Mouse (Mus musculus): ENCODE results near the gene Slc28a3. TPM values are rescaled to one million over a fixed set of nuclear protein-coding genes. Genes with fewer than 3 reads are reported as not detected.

Gene Slc28a3
- polyA plus RNA-seq (2016; fragmentation: Nextera tagmentation; extraction: Ambion mirVana), result not detected in 2 replicates

DNA sequence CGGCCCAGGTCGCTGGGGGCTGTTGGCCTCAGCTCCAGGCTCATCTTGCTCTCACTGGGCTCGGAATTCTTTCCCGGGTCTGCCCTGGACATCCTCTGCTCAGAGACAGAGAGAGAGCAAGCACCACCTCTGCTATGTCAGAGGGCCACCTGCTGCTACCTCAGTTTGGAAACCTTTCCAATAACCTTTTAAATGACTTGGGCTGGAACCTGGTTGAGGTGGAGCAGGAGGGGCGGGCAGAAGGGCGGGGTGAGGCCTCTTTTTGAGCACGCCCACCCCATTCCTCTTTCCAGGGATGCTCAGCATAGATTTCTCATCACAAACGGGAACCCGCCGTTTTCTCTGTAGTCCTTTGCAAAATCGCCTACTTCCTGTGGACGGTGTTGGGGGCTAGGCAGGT, at the start of gene Slc28a3:
Slc28a3 (minus strand) TSS at position 162 of the 400 bp plus-strand sequence.
- H3K4me3 ChIP-seq, result no peak within 1 kb of the TSS
- peaks cover 12% of the 10 kb centered on the region; the same call in 1 of the 2 replicates for H3K27me3 ChIP-seq (replicated peaks)
- H3K4me1 ChIP-seq, result no peaks in the 10 kb centered on the region
- H3K36me3 ChIP-seq, result no peaks in the 10 kb centered on the region
- no peak for ATAC-seq (ENCODE audit: low FRiP score, low read depth)
- H3K9ac ChIP-seq, result no peak within 1 kb of the TSS
- no peaks in the 10 kb centered on the region for H3K9me3 ChIP-seq
- H3K4me2 ChIP-seq (replicated peaks), result no peak within 1 kb of the TSS
- WGBS, result 10% methylated on average over 12 of the region's 12 CpGs
- no peak within 1 kb of the TSS for H3K27ac ChIP-seq

- 22% methylated on average over 9 of the region's 9 CpGs for WGBS
- H3K4me1 ChIP-seq, result peaks cover 5% of the 10 kb centered on the region; the same call in 1 of the 2 replicates
- no peak overlapping the region for H3K9ac ChIP-seq
- no peak overlapping the region for H3K4me3 ChIP-seq
- no peaks in the 10 kb centered on the region for H3K27me3 ChIP-seq (replicated peaks)
- H3K4me2 ChIP-seq (replicated peaks), result no peak overlapping the region
- no peak for ATAC-seq (ENCODE audit: low FRiP score, low read depth)
- H3K9me3 ChIP-seq, result no peaks in the 10 kb centered on the region
- no peak overlapping the region for H3K27ac ChIP-seq
- no peaks in the 10 kb centered on the region for H3K36me3 ChIP-seq
These were observed 47.3 kb upstream of the Slc28a3 start for GRCm38 (mm10) chr13:58657987-58658386.

- Histone ChIP-seq H3K27me3 (replicated peaks) (no peaks in the 10 kb centered on the region), H3K4me3 (no peak overlapping the region)
- 55% methylated on average over 3 of the region's 3 CpGs for WGBS
These were observed 46.2 kb upstream of the Slc28a3 start for GRCm38 (mm10) chr13:58656885-58657284.

DNA sequence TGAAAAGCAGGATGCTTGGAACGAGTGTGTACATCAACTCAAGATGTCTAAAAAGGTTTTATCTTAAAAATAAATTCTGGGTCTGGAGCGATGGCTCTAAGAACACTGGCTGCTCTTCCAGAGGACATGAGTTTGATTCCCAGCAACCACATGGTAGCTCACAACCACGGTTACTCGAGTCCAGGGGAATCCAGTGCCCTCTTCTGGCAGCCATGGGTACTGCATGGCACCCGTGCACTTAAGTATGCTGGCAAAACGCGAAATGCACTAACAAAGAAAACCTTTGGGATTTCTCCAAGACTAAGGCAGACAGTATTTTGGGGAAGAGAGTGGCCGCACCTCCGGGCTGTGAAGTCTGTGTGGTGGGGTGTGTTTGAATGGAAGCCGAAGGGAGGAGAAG, 44.9 kb upstream of the Slc28a3 start:
- no peak for ATAC-seq (ENCODE audit: low FRiP score, low read depth)
- no peak overlapping the region for H3K27ac ChIP-seq
- WGBS, result 78% methylated on average over 10 of the region's 10 CpGs

More at GRCm38 (mm10) chr13:58656885-58657284, 46.2 kb upstream of the Slc28a3 start:
- peaks cover 5% of the 10 kb centered on the region; the same call in 1 of the 2 replicates for H3K4me1 ChIP-seq
- H3K4me2 ChIP-seq (replicated peaks), result no peak overlapping the region
- H3K9me3 ChIP-seq, result no peaks in the 10 kb centered on the region
- H3K27ac ChIP-seq, result no peak overlapping the region
- no peak for ATAC-seq (ENCODE audit: low FRiP score, low read depth)
- no peak overlapping the region for H3K9ac ChIP-seq
- H3K36me3 ChIP-seq, result no peaks in the 10 kb centered on the region

DNA sequence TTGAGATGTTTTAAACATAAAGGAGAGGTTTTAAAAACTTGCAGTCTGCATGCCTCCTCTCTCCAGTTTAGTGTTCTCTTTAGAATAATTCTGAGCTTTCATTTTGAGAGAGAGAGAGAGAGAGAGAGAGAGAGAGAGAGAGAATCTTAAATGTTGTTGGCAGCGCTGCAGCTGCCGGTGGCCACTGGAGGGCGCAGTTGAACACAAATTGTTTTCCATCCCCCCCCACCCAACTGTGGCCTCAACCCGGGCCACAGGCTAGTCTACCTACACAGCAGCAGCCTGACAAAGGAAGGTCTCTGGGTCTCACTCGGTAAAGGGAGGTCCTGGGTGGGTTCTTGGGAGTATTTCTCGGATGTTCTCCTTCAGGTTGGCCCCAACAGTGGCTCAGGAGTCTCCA, 29.7 kb upstream of the Slc28a3 start:
- Histone ChIP-seq H3K9me3 (no peaks in the 10 kb centered on the region), H3K36me3 (no peaks in the 10 kb centered on the region), H3K4me1 (0 out of 2 replicates have a peak, but pooled peaks cover 5% of the 10 kb centered on the region), H3K4me2 (replicated peaks) (no peak overlapping the region), H3K27ac (no peak overlapping the region), H3K4me3 (no peak overlapping the region), H3K9ac (no peak overlapping the region), H3K27me3 (replicated peaks) (no peaks in the 10 kb centered on the region)
- no peak for ATAC-seq (ENCODE audit: low FRiP score, low read depth)
- 10% methylated on average over 6 of the region's 6 CpGs for WGBS

More for the DNA sequence above, 44.9 kb upstream of the Slc28a3 start:
- H3K4me1 ChIP-seq, result peaks cover 5% of the 10 kb centered on the region; the same call in 1 of the 2 replicates
- H3K9ac ChIP-seq, result no peak overlapping the region
- H3K9me3 ChIP-seq, result no peaks in the 10 kb centered on the region
- H3K27me3 ChIP-seq (replicated peaks), result no peaks in the 10 kb centered on the region
- H3K4me3 ChIP-seq, result no peak overlapping the region
- no peaks in the 10 kb centered on the region for H3K36me3 ChIP-seq
- H3K4me2 ChIP-seq (replicated peaks), result no peak overlapping the region

DNA sequence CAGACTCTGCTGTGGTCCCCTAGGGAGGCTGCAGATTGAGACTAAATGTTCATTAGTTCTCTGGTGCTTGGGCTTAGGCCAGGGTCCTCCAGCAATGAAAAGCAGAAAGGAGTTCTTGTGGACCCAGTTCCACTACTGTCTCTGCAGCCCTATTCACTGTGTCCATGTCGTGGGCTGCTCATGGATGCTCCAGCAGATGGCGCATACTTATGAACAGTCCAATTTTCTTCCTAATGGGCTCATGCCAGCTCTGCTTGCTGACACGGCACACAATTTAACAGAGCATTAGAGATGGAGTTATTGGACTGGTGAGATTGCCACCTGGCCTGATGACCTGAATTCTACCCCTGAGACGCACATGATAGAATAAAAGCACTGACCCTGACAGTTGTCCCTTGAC, 28.3 kb upstream of the Slc28a3 start:
- Histone ChIP-seq H3K9ac (no peak overlapping the region), H3K4me2 (replicated peaks) (no peak overlapping the region), H3K36me3 (no peaks in the 10 kb centered on the region), H3K4me1 (0 out of 2 replicates have a peak, but pooled peaks cover 5% of the 10 kb centered on the region), H3K9me3 (no peaks in the 10 kb centered on the region), H3K4me3 (no peak overlapping the region), H3K27me3 (replicated peaks) (no peaks in the 10 kb centered on the region), H3K27ac (no peak overlapping the region)
- 44% methylated on average over 4 of the region's 4 CpGs for WGBS
- ATAC-seq (ENCODE audit: low FRiP score, low read depth), result peak; percentile 48; the same call in 1 of the 2 replicates

- Histone ChIP-seq H3K4me1 (0 out of 2 replicates have a peak, but pooled peaks cover 5% of the 10 kb centered on the region), H3K9ac (no peak overlapping the region), H3K4me3 (no peak overlapping the region), H3K27ac (no peak overlapping the region), H3K9me3 (no peaks in the 10 kb centered on the region), H3K27me3 (replicated peaks) (no peaks in the 10 kb centered on the region), H3K4me2 (replicated peaks) (no peak overlapping the region), H3K36me3 (no peaks in the 10 kb centered on the region)
- WGBS, result 16% methylated on average over 13 of the region's 13 CpGs
- no peak for ATAC-seq (ENCODE audit: low FRiP score, low read depth)
These were observed 26.8 kb upstream of the Slc28a3 start for GRCm38 (mm10) chr13:58637360-58638002.

DNA sequence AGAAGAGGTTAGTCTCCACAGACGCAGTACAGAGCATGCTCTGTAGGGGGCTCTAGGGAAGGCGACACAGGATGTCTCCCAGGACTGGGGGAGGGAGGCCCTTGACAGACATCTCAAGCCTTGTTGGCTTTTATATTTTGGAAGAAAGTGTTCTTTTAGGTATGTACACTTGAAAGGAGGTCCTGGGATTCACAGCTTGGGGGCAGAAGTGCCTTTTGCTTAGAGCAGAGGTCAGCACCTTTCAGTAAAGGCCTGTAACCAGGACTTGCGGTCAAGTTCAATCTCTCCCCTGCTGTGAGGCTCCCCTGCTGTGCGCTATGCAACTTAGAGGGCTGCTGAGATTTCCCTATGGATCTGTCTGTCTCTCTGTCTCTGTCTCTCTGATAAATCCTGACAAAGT, 23.2 kb upstream of the Slc28a3 start:
- WGBS, result 18% methylated on average over 4 of the region's 4 CpGs
- Histone ChIP-seq H3K4me3 (no peak overlapping the region), H3K4me2 (replicated peaks) (no peak overlapping the region), H3K9me3 (no peaks in the 10 kb centered on the region), H3K9ac (no peak overlapping the region), H3K27me3 (replicated peaks) (no peaks in the 10 kb centered on the region), H3K27ac (no peak overlapping the region), H3K36me3 (no peaks in the 10 kb centered on the region), H3K4me1 (peaks cover 9% of the 10 kb centered on the region)
- no peak for ATAC-seq (ENCODE audit: low FRiP score, low read depth)

DNA sequence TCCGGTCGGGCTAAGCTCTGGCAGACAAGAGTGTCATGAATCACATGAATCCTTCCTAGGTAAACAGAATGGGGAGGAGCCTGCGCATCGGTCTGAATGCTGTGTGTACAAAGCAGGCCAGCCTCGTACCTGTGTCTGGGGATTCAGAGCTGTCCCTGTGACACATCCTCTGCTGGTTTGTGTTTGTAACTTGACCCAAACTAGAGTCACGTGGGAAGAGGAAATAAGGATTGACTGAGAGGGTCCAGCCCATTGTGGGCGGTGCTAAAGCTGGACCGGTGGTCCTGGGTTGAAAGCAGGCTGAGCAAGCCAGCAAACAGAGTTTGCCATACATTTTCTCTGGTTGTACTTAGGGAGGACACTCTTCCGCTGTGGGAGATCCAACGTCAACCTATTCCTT, 20.1 kb upstream of the Slc28a3 start:
- Histone ChIP-seq H3K9ac (no peak overlapping the region), H3K36me3 (no peaks in the 10 kb centered on the region), H3K4me2 (replicated peaks) (no peak overlapping the region), H3K4me3 (no peak overlapping the region), H3K27me3 (replicated peaks) (no peaks in the 10 kb centered on the region), H3K27ac (no peak overlapping the region), H3K9me3 (no peaks in the 10 kb centered on the region), H3K4me1 (peaks cover 7% of the 10 kb centered on the region)
- 45% methylated on average over 10 of the region's 10 CpGs for WGBS
- ATAC-seq (ENCODE audit: low FRiP score, low read depth), result no peak

DNA sequence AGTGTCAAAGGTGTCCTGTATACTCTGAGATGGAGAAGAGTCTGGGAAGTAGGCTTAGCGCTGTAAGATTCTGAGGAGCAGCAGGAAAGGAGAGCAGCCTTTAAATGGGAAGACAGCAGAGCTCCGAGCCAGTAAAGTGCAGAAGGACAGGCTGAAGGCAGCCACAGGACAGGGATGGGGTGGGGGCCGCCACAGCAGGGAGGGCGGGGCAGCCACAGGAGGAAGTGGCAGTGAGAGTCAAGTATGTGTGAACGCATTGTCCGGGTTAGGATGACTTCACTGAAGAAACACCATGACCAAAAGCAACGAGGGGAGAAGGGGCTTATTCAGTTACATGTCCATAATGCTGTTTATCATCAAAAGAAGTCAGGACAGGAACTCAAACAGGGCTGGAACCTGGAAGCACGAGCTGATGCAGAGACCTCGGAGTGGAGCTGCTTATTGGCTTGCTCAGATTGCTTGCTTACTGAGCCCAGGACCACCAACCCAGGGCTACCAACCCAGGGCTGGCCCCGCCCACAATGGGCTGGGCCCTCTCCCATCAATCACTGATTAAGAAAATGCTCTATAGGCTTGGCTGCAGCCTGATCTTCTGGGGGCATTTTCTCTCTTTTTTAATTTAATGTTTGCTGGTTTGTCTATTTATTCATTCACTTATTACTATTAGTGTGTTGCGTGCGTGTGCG, 18.8 kb upstream of the Slc28a3 start:
- Histone ChIP-seq H3K4me1 (peaks cover 7% of the 10 kb centered on the region), H3K27me3 (replicated peaks) (no peaks in the 10 kb centered on the region), H3K9me3 (no peaks in the 10 kb centered on the region), H3K36me3 (no peaks in the 10 kb centered on the region), H3K9ac (no peak overlapping the region), H3K27ac (no peak overlapping the region), H3K4me2 (replicated peaks) (peak overlapping the region; percentile 47), H3K4me3 (no peak overlapping the region)
- 26% methylated on average over 13 of the region's 13 CpGs for WGBS
- ATAC-seq (ENCODE audit: low FRiP score, low read depth), result peak; percentile 63

GRCm38 (mm10) chr13:58622647-58623046, 12.0 kb upstream of the Slc28a3 start:
- Histone ChIP-seq H3K4me1 (no peaks in the 10 kb centered on the region), H3K27me3 (replicated peaks) (no peaks in the 10 kb centered on the region), H3K36me3 (no peaks in the 10 kb centered on the region), H3K4me2 (replicated peaks) (no peak overlapping the region), H3K9ac (no peak overlapping the region), H3K9me3 (no peaks in the 10 kb centered on the region), H3K27ac (no peak overlapping the region), H3K4me3 (no peak overlapping the region)
- WGBS, result 50% methylated on average over 8 of the region's 8 CpGs
- ATAC-seq (ENCODE audit: low FRiP score, low read depth), result no peak

DNA sequence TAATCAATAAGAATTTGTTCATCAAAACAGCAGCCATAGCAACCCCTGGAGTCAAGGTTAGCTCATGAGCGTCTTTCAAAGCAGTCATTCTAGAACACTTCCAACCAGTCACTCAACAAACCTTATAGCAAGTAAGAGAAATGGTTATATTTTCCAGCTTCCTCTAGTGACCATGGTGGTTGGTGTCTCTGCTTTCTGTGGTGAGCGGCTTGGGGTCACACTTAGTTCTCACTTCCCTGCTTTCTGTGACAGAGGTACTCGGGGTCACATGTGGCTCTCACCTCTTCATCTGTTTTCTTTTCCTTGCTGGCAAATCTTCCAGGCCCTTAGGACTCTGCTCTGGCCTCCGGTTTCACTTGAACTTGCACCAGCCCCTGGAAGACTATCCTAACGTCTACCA, 8.6 kb upstream of the Slc28a3 start:
- Histone ChIP-seq H3K4me3 (no peak overlapping the region), H3K9me3 (no peaks in the 10 kb centered on the region), H3K36me3 (no peaks in the 10 kb centered on the region), H3K27me3 (replicated peaks) (no peaks in the 10 kb centered on the region), H3K4me2 (replicated peaks) (no peak overlapping the region), H3K9ac (no peak overlapping the region), H3K27ac (no peak overlapping the region), H3K4me1 (no peaks in the 10 kb centered on the region)
- ATAC-seq (ENCODE audit: low FRiP score, low read depth), result no peak
- WGBS, result 85% methylated on average over 5 of the region's 5 CpGs
